Mouse (Mus musculus): ENCODE measurements around the gene Zfp398. TPM values are rescaled to one million over a fixed set of nuclear protein-coding genes. Genes with fewer than 3 reads are reported as not detected.

Gene Zfp398
- polyA plus RNA-seq, 1 experiment: 1.7 TPM

- H3K36me3 ChIP-seq (ENCODE audit: control insufficient read depth, insufficient read depth): peaks cover 38% of the 10 kb centered on the region
- no peaks in the 10 kb centered on the region for H3K79me2 ChIP-seq (ENCODE audit: control insufficient read depth, insufficient read depth)
- TF ChIP-seq CTCF (IDR thresholded peaks at IDR 0.05; ENCODE audit: control insufficient read depth, insufficient read depth, insufficient read length) (no peak), MAX (IDR thresholded peaks at IDR 0.05) (no peak), USF1 (IDR thresholded peaks at IDR 0.05; ENCODE audit: low read depth) (no peak), MYOG (IDR thresholded peaks at IDR 0.05; ENCODE audit: control insufficient read depth, extremely low read depth, insufficient read length) (no peak), CEBPB (IDR thresholded peaks at IDR 0.05; ENCODE audit: low read depth) (no peak), MYOD1 (IDR thresholded peaks at IDR 0.05; ENCODE audit: control insufficient read depth, insufficient read length, low read depth) (no peak), FOSL1 (IDR thresholded peaks at IDR 0.05; ENCODE audit: insufficient read depth, low read length, poor library complexity, severe bottlenecking) (no peak)
- H3K79me3 ChIP-seq (ENCODE audit: low read depth): no peaks in the 10 kb centered on the region
- no peak overlapping the region for H3K4me3 ChIP-seq (ENCODE audit: insufficient read depth, poor library complexity, severe bottlenecking)
- H3K27me3 ChIP-seq (ENCODE audit: control insufficient read depth, insufficient read depth, insufficient read length): no peaks in the 10 kb centered on the region
- H3ac ChIP-seq (ENCODE audit: control insufficient read depth, insufficient read length, low read depth): no peak overlapping the region
These were observed 42.2 kb upstream of the Zfp398 start for GRCm38 (mm10) chr6:47793284-47793683.

DNA sequence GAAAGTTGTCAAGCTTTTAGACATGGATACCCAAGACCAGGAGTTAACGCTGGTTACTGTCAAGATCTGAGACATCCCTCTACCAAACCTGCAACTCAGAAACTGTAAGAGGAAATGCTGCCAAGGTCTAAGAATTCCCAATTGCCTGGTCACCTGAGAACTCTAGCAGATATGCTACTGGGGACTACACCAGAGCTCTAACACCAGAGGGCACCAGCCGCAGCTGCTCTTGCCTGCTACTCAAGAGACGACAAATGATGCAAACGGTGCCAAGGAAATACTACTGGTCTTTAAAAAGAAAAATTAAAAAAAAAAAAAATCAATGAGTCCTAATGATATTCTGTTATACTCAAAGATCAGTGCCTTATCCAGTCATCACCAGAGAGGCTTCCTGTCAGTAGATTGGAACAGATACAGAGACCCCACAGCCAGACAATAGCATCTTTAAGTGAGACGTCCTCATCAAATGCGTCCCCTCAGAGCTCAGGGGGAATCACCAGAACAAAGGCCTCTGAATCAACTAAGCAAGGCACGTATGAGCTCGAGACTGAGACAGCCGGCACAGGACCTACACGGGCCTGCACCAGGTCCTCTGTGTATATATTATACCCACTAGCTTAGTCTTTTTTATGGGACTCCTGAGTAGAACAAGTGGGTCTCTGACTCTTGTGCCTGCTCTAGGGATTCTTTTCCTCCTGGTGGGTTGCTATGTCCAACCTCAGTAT, 41.2 kb upstream of the Zfp398 start:
- TF ChIP-seq MYOG (IDR thresholded peaks at IDR 0.05; ENCODE audit: control insufficient read depth, extremely low read depth, insufficient read length) (no peak), MAX (IDR thresholded peaks at IDR 0.05) (no peak), FOSL1 (IDR thresholded peaks at IDR 0.05; ENCODE audit: insufficient read depth, low read length, poor library complexity, severe bottlenecking) (no peak), MYOD1 (IDR thresholded peaks at IDR 0.05; ENCODE audit: control insufficient read depth, insufficient read length, low read depth) (no peak), CTCF (IDR thresholded peaks at IDR 0.05; ENCODE audit: control insufficient read depth, insufficient read depth, insufficient read length) (no peak), CEBPB (IDR thresholded peaks at IDR 0.05; ENCODE audit: low read depth) (no peak), USF1 (IDR thresholded peaks at IDR 0.05; ENCODE audit: low read depth) (no peak)
- Histone ChIP-seq H3K36me3 (ENCODE audit: control insufficient read depth, insufficient read depth) (peaks cover 48% of the 10 kb centered on the region), H3K79me2 (ENCODE audit: control insufficient read depth, insufficient read depth) (no peaks in the 10 kb centered on the region), H3K27me3 (ENCODE audit: control insufficient read depth, insufficient read depth, insufficient read length) (no peaks in the 10 kb centered on the region), H3ac (ENCODE audit: control insufficient read depth, insufficient read length, low read depth) (no peak overlapping the region), H3K4me3 (ENCODE audit: insufficient read depth, poor library complexity, severe bottlenecking) (no peak overlapping the region), H3K79me3 (ENCODE audit: low read depth) (no peaks in the 10 kb centered on the region)

DNA sequence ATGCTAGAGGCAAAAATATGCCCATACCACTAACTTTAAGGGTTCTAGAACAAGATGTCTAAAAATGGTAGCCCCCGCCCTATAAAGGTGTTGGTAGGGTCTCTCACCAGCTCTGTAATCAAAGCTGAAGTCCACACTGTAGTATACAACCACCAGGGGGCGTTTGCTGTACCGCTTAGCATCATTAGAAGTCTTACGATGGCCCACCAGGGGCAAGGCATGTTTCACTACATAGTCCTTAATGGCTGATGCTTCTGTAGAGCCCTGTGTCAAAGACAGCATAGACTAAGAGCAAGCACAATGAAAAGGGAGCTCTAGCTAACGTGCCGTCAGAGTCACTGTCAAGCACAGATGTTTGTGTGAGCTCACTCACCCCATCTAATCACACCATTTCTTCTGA, 36.4 kb upstream of the Zfp398 start:
- peaks cover 85% of the 10 kb centered on the region for H3K36me3 ChIP-seq (ENCODE audit: control insufficient read depth, insufficient read depth)
- H3K27me3 ChIP-seq (ENCODE audit: control insufficient read depth, insufficient read depth, insufficient read length): no peaks in the 10 kb centered on the region
- no peaks in the 10 kb centered on the region for H3K79me3 ChIP-seq (ENCODE audit: low read depth)
- TF ChIP-seq MAX (IDR thresholded peaks at IDR 0.05): no peak
- no peak for TF ChIP-seq FOSL1 (IDR thresholded peaks at IDR 0.05; ENCODE audit: insufficient read depth, low read length, poor library complexity, severe bottlenecking)
- TF ChIP-seq MYOD1 (IDR thresholded peaks at IDR 0.05; ENCODE audit: control insufficient read depth, insufficient read length, low read depth): no peak
- TF ChIP-seq USF1 (IDR thresholded peaks at IDR 0.05; ENCODE audit: low read depth): no peak
- no peak for TF ChIP-seq CTCF (IDR thresholded peaks at IDR 0.05; ENCODE audit: control insufficient read depth, insufficient read depth, insufficient read length)
- TF ChIP-seq CEBPB (IDR thresholded peaks at IDR 0.05; ENCODE audit: low read depth): no peak
- no peak for TF ChIP-seq MYOG (IDR thresholded peaks at IDR 0.05; ENCODE audit: control insufficient read depth, extremely low read depth, insufficient read length)
- no peak overlapping the region for H3K4me3 ChIP-seq (ENCODE audit: insufficient read depth, poor library complexity, severe bottlenecking)
- H3ac ChIP-seq (ENCODE audit: control insufficient read depth, insufficient read length, low read depth): no peak overlapping the region
- H3K79me2 ChIP-seq (ENCODE audit: control insufficient read depth, insufficient read depth): no peaks in the 10 kb centered on the region

DNA sequence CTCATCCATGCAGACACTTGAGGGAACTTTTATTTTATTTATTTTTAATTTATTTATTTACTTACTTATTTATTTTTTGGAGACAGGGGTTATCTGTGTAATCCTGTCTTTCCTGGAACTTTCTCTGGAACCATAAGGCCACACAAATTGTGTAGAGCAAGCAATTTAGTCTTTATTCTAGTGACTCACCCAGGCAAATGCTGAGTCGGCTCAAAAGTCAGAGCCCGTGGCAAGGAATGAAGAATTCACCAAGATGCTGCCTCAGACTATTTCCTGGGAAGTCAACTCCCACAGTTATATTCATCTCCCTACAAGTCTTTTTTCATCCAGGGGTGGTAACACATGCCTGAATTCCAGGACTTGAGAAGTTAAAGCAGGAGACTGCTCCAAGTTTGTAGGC, 29.9 kb upstream of the Zfp398 start:
- Histone ChIP-seq H3K79me3 (ENCODE audit: low read depth) (peaks cover 28% of the 10 kb centered on the region), H3ac (ENCODE audit: control insufficient read depth, insufficient read length, low read depth) (no peak overlapping the region), H3K36me3 (ENCODE audit: control insufficient read depth, insufficient read depth) (peaks cover 63% of the 10 kb centered on the region), H3K79me2 (ENCODE audit: control insufficient read depth, insufficient read depth) (peaks cover 41% of the 10 kb centered on the region), H3K27me3 (ENCODE audit: control insufficient read depth, insufficient read depth, insufficient read length) (no peaks in the 10 kb centered on the region), H3K4me3 (ENCODE audit: insufficient read depth, poor library complexity, severe bottlenecking) (no peak overlapping the region)
- no peak for TF ChIP-seq FOSL1 (IDR thresholded peaks at IDR 0.05; ENCODE audit: insufficient read depth, low read length, poor library complexity, severe bottlenecking)
- no peak for TF ChIP-seq USF1 (IDR thresholded peaks at IDR 0.05; ENCODE audit: low read depth)
- TF ChIP-seq MYOD1 (IDR thresholded peaks at IDR 0.05; ENCODE audit: control insufficient read depth, insufficient read length, low read depth): no peak
- no peak for TF ChIP-seq CTCF (IDR thresholded peaks at IDR 0.05; ENCODE audit: control insufficient read depth, insufficient read depth, insufficient read length)
- TF ChIP-seq MYOG (IDR thresholded peaks at IDR 0.05; ENCODE audit: control insufficient read depth, extremely low read depth, insufficient read length): no peak
- no peak for TF ChIP-seq CEBPB (IDR thresholded peaks at IDR 0.05; ENCODE audit: low read depth)
- no peak for TF ChIP-seq MAX (IDR thresholded peaks at IDR 0.05)

DNA sequence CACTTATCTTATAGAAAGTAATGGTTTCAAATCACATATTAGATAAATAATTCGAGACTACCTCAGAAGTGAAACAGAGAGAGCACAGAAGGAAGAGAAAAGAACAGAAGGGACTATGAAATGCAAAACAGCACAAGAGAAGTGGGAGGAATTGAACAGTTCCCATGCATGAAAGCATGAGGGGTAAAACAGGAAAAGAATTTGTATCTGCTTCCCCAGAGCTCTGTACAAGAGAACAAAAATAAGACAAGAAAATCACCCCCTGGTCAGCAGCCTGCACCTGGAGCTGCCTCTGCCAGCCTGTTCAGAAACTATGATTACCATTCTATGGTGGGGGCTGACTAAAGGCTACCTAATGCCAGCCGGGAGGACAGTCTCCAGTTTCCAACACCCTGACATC, 28.0 kb upstream of the Zfp398 start:
- no peak for TF ChIP-seq CEBPB (IDR thresholded peaks at IDR 0.05; ENCODE audit: low read depth)
- TF ChIP-seq FOSL1 (IDR thresholded peaks at IDR 0.05; ENCODE audit: insufficient read depth, low read length, poor library complexity, severe bottlenecking): no peak
- no peak for TF ChIP-seq MAX (IDR thresholded peaks at IDR 0.05)
- TF ChIP-seq MYOG (IDR thresholded peaks at IDR 0.05; ENCODE audit: control insufficient read depth, extremely low read depth, insufficient read length): no peak
- no peak for TF ChIP-seq USF1 (IDR thresholded peaks at IDR 0.05; ENCODE audit: low read depth)
- TF ChIP-seq MYOD1 (IDR thresholded peaks at IDR 0.05; ENCODE audit: control insufficient read depth, insufficient read length, low read depth): no peak
- TF ChIP-seq CTCF (IDR thresholded peaks at IDR 0.05; ENCODE audit: control insufficient read depth, insufficient read depth, insufficient read length): no peak
- H3K79me3 ChIP-seq (ENCODE audit: low read depth): peaks cover 47% of the 10 kb centered on the region
- no peaks in the 10 kb centered on the region for H3K27me3 ChIP-seq (ENCODE audit: control insufficient read depth, insufficient read depth, insufficient read length)
- no peak overlapping the region for H3K4me3 ChIP-seq (ENCODE audit: insufficient read depth, poor library complexity, severe bottlenecking)
- H3K36me3 ChIP-seq (ENCODE audit: control insufficient read depth, insufficient read depth): peaks cover 58% of the 10 kb centered on the region
- H3K79me2 ChIP-seq (ENCODE audit: control insufficient read depth, insufficient read depth): peaks cover 60% of the 10 kb centered on the region
- H3ac ChIP-seq (ENCODE audit: control insufficient read depth, insufficient read length, low read depth): no peak overlapping the region
